Mouse (Mus musculus) small intestine, adult 2 months (tissue): ENCODE measurements around the gene Ppfia3. TPM values are rescaled to one million over a fixed set of nuclear protein-coding genes. Genes with fewer than 3 reads are reported as not detected.

Experiments
- H3K27ac ChIP-seq: fragments of 200-500 bp; 2 replicates; pipeline ENCODE4 v1.5.1; 2012; ENCODE audit warnings: low read depth, low read length, control low read depth, inconsistent platforms; ENCODE audit not compliant: insufficient read depth
- H3K27me3 ChIP-seq: fragments of 200-500 bp; 2 replicates; pipeline ENCODE4 v1.6.1; 2012; ENCODE audit warnings: mild to moderate bottlenecking, moderate library complexity, low read length, inconsistent platforms; ENCODE audit not compliant: control insufficient read depth, insufficient read depth
- H3K36me3 ChIP-seq: fragments of 200-500 bp; 2 replicates; pipeline ENCODE4 v1.6.1; 2012; ENCODE audit warnings: mild to moderate bottlenecking, low read length, control low read depth, inconsistent platforms; ENCODE audit not compliant: control insufficient read depth, insufficient read depth
- H3K4me1 ChIP-seq: fragments of 200-500 bp; 2 replicates; pipeline ENCODE4 v1.6.1; 2012; ENCODE audit warnings: low read length, inconsistent platforms, mixed read lengths; ENCODE audit not compliant: control insufficient read depth, insufficient read depth, insufficient read length
- H3K4me3 ChIP-seq: fragments of 200-500 bp; 2 replicates; pipeline ENCODE4 v1.5.1; 2012; ENCODE audit warnings: low read depth, mild to moderate bottlenecking, control low read depth, inconsistent platforms, low read length, moderate library complexity
- CTCF ChIP-seq: fragments of 200-500 bp; IDR thresholded peaks from 2 replicates; pipeline ENCODE4 v1.5.1; 2012; ENCODE audit warnings: low read depth, mild to moderate bottlenecking, control low read depth, inconsistent platforms, low read length, moderate library complexity, mixed read lengths; ENCODE audit not compliant: insufficient replicate concordance, insufficient read length; ENCODE audit errors: extremely low read depth
- POLR2A ChIP-seq: fragments of 200-500 bp; IDR thresholded peaks from 2 replicates; pipeline ENCODE4 v1.6.1; 2012; ENCODE audit warnings: low read depth, mild to moderate bottlenecking, control low read depth, inconsistent platforms, low read length, moderate library complexity
- WGBS: fragments of 180-500 bp; shearing (Covaris S2); methylation state at CpG from one replicate; pipeline ENCODE4 v1.1.7; 2018; 5-methylcytosine and 5-hydroxymethylcytosine counted together
- polyA plus RNA-seq: library from polyadenylated mRNA; depleted of rRNA; stranded (reverse); fragments of >200 nt; gene quantifications from 2 replicates; pipeline ENCODE4 v1.2.3, GENCODE M21; 2012

The Ppfia3 gene
- polyA plus RNA-seq, 1 experiment: 63.9 TPM

- no peak for TF ChIP-seq CTCF
- no peak for TF ChIP-seq POLR2A
- peaks cover 10% of the 10 kb centered on the region for H3K27me3 ChIP-seq
- no peak overlapping the region for H3K4me3 ChIP-seq
- no peaks in the 10 kb centered on the region for H3K36me3 ChIP-seq
- WGBS: 35% methylated on average over 13 of the region's 13 CpGs
- H3K27ac ChIP-seq: no peak overlapping the region
- H3K4me1 ChIP-seq: peaks cover 1% of the 10 kb centered on the region; the same call in 1 of the 2 replicates
Observed at GRCm38 (mm10) chr7:45356087-45356486, 10.7 kb downstream of the Ppfia3 start.

DNA sequence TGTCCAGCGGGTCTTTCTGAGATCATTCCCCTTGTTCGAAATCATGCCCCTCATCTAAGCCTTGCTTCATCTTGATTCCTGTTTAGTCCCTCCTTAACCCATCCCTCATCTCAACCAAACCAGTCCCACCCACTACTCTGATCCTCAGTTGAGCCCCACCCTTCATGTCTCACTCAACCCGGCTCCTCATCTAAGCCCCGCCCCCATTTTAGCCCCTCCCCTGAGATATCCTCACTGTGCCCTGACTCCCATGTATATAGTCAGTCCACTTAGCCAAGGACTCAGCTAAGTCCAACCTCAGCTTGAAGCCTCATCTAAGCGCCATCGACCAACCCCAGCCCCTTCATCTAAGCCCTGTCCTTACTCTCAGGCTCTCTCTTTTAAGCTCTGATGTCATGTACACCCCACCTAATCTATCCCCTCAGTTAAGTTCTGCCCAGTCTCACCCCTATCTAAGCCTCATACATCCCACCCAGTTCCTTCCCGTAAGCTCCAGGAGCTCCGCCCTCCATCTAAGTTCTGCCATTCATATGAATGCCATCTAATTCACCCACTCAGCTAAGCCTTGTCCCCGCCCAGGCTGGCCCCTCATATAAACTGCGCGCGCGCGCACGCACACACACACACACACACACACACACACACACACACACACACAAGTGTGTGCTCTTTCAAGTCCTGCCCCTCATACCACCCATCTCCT, 11.3 kb downstream of the Ppfia3 start:
- H3K4me3 ChIP-seq: no peak overlapping the region
- no peak overlapping the region for H3K27ac ChIP-seq
- no peaks in the 10 kb centered on the region for H3K36me3 ChIP-seq
- H3K4me1 ChIP-seq: no peaks in the 10 kb centered on the region
- WGBS: 60% methylated on average over 15 of the region's 15 CpGs
- TF ChIP-seq CTCF (no peak), POLR2A (no peak)
- peaks cover 4% of the 10 kb centered on the region for H3K27me3 ChIP-seq

- no peak for TF ChIP-seq CTCF
- no peak for TF ChIP-seq POLR2A
- no peaks in the 10 kb centered on the region for H3K36me3 ChIP-seq
- H3K4me3 ChIP-seq: no peak overlapping the region
- no peak overlapping the region for H3K27ac ChIP-seq
- H3K4me1 ChIP-seq: no peaks in the 10 kb centered on the region
- H3K27me3 ChIP-seq: no peaks in the 10 kb centered on the region
- 25% methylated on average over 5 of the region's 5 CpGs for WGBS
Observed at GRCm38 (mm10) chr7:45353041-45353440, 13.8 kb downstream of the Ppfia3 start.

GRCm38 (mm10) chr7:45346905-45347304, 19.9 kb downstream of the Ppfia3 start:
- H3K27ac ChIP-seq: no peak overlapping the region
- no peaks in the 10 kb centered on the region for H3K4me1 ChIP-seq
- H3K4me3 ChIP-seq: no peak overlapping the region
- TF ChIP-seq POLR2A: no peak
- TF ChIP-seq CTCF: no peak
- 77% methylated on average over 13 of the region's 13 CpGs for WGBS
- no peaks in the 10 kb centered on the region; the same call in 1 of the 2 replicates for H3K27me3 ChIP-seq
- no peaks in the 10 kb centered on the region for H3K36me3 ChIP-seq

DNA sequence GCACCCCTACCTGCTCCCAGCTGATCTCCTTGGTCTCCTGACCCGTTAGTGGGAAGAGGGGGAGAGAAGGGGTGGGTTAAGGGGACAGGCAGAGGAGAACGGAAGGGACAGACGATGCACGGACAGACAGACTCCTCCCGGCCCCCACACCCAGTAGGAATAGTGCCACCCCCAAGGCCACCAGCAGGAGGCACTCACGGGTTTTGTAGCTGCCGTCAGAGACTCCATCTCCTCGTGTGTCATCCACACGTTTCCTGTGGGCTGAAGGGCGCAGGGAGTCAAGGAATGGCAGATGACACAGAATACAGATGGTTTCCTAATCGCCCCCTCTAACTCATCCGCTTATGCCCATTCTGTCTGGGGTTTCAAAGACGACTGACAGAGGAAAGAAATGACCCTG, 23.3 kb downstream of the Ppfia3 start:
- WGBS: 34% methylated on average over 13 of the region's 13 CpGs
- Histone ChIP-seq H3K27me3 (no peaks in the 10 kb centered on the region; the same call in 1 of the 2 replicates), H3K4me3 (no peak overlapping the region), H3K4me1 (peaks cover 18% of the 10 kb centered on the region; the same call in 1 of the 2 replicates), H3K36me3 (no peaks in the 10 kb centered on the region), H3K27ac (no peak overlapping the region)
- peak; percentile 41; the same call in 1 of the 2 replicates for TF ChIP-seq CTCF
- TF ChIP-seq POLR2A: no peak

GRCm38 (mm10) chr7:45342081-45342480, 24.7 kb downstream of the Ppfia3 start:
- no peaks in the 10 kb centered on the region; the same call in 1 of the 2 replicates for H3K27me3 ChIP-seq
- H3K4me1 ChIP-seq: peaks cover 31% of the 10 kb centered on the region
- 92% methylated on average over 11 of the region's 11 CpGs for WGBS
- no peak overlapping the region for H3K4me3 ChIP-seq
- H3K27ac ChIP-seq: no peak overlapping the region
- TF ChIP-seq CTCF: no peak
- no peak for TF ChIP-seq POLR2A
- H3K36me3 ChIP-seq: no peaks in the 10 kb centered on the region

DNA sequence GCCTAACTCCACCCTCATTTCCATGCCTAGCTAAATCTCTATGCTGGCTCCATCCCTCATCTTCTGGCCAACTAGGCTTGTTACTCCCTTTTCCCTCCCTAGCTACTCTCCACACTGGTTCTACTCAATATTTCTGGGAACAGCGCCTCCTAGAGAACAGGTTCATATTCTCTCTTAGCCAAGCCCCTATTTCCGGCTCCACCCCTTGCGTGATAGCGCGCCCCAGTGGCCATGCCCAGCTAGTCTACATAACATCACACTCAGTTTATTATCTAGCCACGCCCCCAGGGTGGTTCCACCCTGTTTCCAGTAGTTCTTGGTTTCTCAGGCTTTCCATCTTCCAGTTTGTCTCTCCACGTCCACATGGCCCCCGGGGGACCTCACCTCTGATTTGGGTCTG, 25.5 kb downstream of the Ppfia3 start:
- Histone ChIP-seq H3K27me3 (no peaks in the 10 kb centered on the region; the same call in 1 of the 2 replicates), H3K4me3 (peak overlapping the region; percentile 65), H3K4me1 (peaks cover 31% of the 10 kb centered on the region), H3K36me3 (no peaks in the 10 kb centered on the region), H3K27ac (peak overlapping the region; percentile 18)
- 2% methylated on average over 8 of the region's 8 CpGs for WGBS
- TF ChIP-seq CTCF (peak; percentile 87; the same call in 1 of the 2 replicates), POLR2A (no peak)

DNA sequence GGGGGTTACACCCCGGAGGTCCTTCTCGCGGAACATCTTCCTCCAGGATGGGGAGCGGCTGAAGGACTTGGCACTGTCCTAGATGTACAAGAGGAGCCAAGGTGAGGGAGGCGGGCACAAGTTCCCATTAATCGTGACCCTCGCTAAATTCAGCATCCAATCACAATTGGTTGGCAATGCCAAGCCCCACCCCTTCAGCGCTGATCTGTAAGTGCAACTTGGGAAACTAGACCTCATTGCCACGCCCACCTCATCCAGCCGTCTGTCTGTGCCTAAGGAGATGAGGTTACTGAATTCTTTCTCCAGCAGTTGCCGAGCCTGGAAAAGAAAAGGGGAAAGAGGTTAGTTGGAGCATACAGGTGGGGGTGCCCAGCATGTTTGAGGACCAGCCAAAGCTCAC, 26.1 kb downstream of the Ppfia3 start:
- Histone ChIP-seq H3K36me3 (no peaks in the 10 kb centered on the region), H3K27me3 (no peaks in the 10 kb centered on the region; the same call in 1 of the 2 replicates), H3K4me1 (peaks cover 31% of the 10 kb centered on the region), H3K4me3 (peak overlapping the region; percentile 65), H3K27ac (peak overlapping the region; percentile 78)
- TF ChIP-seq CTCF (no peak), POLR2A (peak; percentile 27; the same call in 1 of the 2 replicates)
- WGBS: 2% methylated on average over 11 of the region's 11 CpGs
